ENCODE assay signal across 23 mouse cellular contexts in the genomic region with DNA sequence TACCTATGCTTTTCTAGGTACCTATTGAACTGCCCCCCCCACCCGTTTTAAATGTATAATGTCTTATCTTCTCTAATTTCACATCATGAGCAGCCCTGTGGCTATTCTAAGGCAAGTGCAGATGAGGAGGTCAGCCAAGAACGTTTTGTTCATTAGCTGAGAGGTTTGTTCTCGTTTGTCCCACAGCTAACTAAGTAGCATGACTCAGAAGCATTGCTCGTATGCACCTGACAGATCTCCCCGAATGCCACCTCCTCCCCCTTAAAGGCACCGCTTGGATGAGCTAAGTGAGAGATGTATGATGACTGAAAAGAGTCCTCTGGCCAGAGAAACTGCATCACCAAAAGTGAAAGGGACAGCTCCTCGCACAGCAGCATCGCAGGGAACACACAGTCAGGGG.
DNase-seq lines count a peak whose midpoint lies in the region; ATAC-seq and TF ChIP-seq lines count a peak whose summit lies in the region.
"Had no signal": no experiment of that assay in that cellular context is flagged by ENCODE, and none has a peak within 500 bp of the region (broad histone marks: within the 10 kb centered on the region; RNA-seq: fewer than 3 reads in every experiment).

No protein-coding gene starts in this region.

- no peak overlapping the region for H3K27ac ChIP-seq in heart, embryonic 12.5 days (ENCODE audit: poor library complexity, severe bottlenecking)
- H3K27ac ChIP-seq in CH12.LX (ENCODE audit: insufficient read depth, low read depth): no peak overlapping the region
- no peak overlapping the region for H3K27ac ChIP-seq in midbrain, embryonic 11.5 days (ENCODE audit: low read depth, low read length)
- H3K27ac ChIP-seq: embryonic facial prominence, embryonic 12.5 days; heart, embryonic 15.5 days; hindbrain, embryonic 13.5 days; liver, embryonic 13.5 days; neural tube, embryonic 12.5 days; stomach, embryonic 15.5 days had no signal

- no peak for TF ChIP-seq RAD21 in CH12.LX (IDR thresholded peaks at IDR 0.05; ENCODE audit: low read depth, low read length)

- H3K9me3 ChIP-seq in heart, embryonic 12.5 days (replicated peaks): no peaks in the 10 kb centered on the region
- H3K9me3 ChIP-seq in CH12.LX (replicated peaks; ENCODE audit: low read length): no peaks in the 10 kb centered on the region
- no peaks in the 10 kb centered on the region for H3K9me3 ChIP-seq in midbrain, embryonic 11.5 days (ENCODE audit: control insufficient read depth, low read length)
- H3K9me3 ChIP-seq: embryonic facial prominence, embryonic 12.5 days; heart, embryonic 15.5 days; hindbrain, embryonic 13.5 days; liver, embryonic 13.5 days; megakaryocyte, embryonic 14.5 days; neural tube, embryonic 12.5 days; stomach, embryonic 15.5 days had no signal

- no peak overlapping the region for H3K4me3 ChIP-seq in heart, embryonic 12.5 days
- H3K4me3 ChIP-seq in CH12.LX (replicated peaks in 1 of 3; ENCODE audit: low read depth in 2 of 3, low read length in 2 of 3, poor library complexity in 1 of 3): no peak overlapping the region
- no peak overlapping the region for H3K4me3 ChIP-seq in midbrain, embryonic 11.5 days (ENCODE audit: low read depth, low read length)
- H3K4me3 ChIP-seq: embryonic facial prominence, embryonic 12.5 days; heart, embryonic 15.5 days; hindbrain, embryonic 13.5 days; liver, embryonic 13.5 days; megakaryocyte, embryonic 14.5 days; neural tube, embryonic 12.5 days; stomach, embryonic 15.5 days had no signal

- no peaks in the 10 kb centered on the region for H3K79me2 ChIP-seq in CH12.LX (replicated peaks; ENCODE audit: control insufficient read depth, extremely low read depth, insufficient read depth, poor library complexity, severe bottlenecking)

- TF ChIP-seq POLR2A in CH12.LX (IDR thresholded peaks at IDR 0.05; ENCODE audit: low read depth, low read length): no peak

- TF ChIP-seq EP300 in CH12.LX (IDR thresholded peaks at IDR 0.05; ENCODE audit: low read length): no peak

- no peaks in the 10 kb centered on the region for H3K27me3 ChIP-seq in heart, embryonic 12.5 days (replicated peaks)
- no peaks in the 10 kb centered on the region for H3K27me3 ChIP-seq in CH12.LX (replicated peaks)
- no peaks in the 10 kb centered on the region for H3K27me3 ChIP-seq in midbrain, embryonic 11.5 days (ENCODE audit: control insufficient read depth, insufficient read depth, low read length)
- H3K27me3 ChIP-seq: embryonic facial prominence, embryonic 12.5 days; heart, embryonic 15.5 days; hindbrain, embryonic 13.5 days; liver, embryonic 13.5 days; neural tube, embryonic 12.5 days; stomach, embryonic 15.5 days had no signal

- in situ Hi-C loops in CH12.LX (cut with MboI; ENCODE audit: low pct_ligation_motif_present, low pct_unique_long_range_greater_than_20kb, low sequenced_read_pairs): loop anchor here (5.0 kb wide), 1 partner anchor 97 kb away; no protein-coding TSS in a partner anchor

- H3K4me1 ChIP-seq in heart, embryonic 12.5 days (replicated peaks): peaks cover 8% of the 10 kb centered on the region
- no peaks in the 10 kb centered on the region for H3K4me1 ChIP-seq in CH12.LX (ENCODE audit: control insufficient read depth in 1 of 2, insufficient read depth in 2 of 2)
- no peaks in the 10 kb centered on the region for H3K4me1 ChIP-seq in midbrain, embryonic 11.5 days (ENCODE audit: control insufficient read depth, insufficient read depth, low read length)
- H3K4me1 ChIP-seq: liver, embryonic 13.5 days; neural tube, embryonic 12.5 days; stomach, embryonic 15.5 days had no signal

- intact Hi-C loops in heart, postnatal 10 days (cut with DNase I): no loop called here

- DNase-seq in adrenal gland, adult (ENCODE audit: inconsistent age in 2 of 2, low spot score in 1 of 2): peak; percentile 51 to 61
- DNase-seq in adrenal gland, postnatal 4 days (ENCODE audit: low spot score in 2 of 2): no peak
- peak; percentile 62 to 79 for DNase-seq in heart, adult 18-20 months
- no peak for DNase-seq in CH12.LX (ENCODE audit: extremely low read depth)
- DNase-seq in heart, postnatal 10 days: peak; percentile 38 to 64
- DNase-seq in midbrain, embryonic 11.5 days (ENCODE audit: low spot score, missing footprints): no peak
- DNase-seq: cerebellum, adult 9-11 months; forebrain, postnatal 0 days; gastrocnemius, postnatal 36 days; kidney, adult 18-20 months; layer of hippocampus, adult 9-11 months; liver, embryonic 13.5 days; lung, adult 2 months; lung, postnatal 36 days; midbrain, embryonic 14.5 days; thymus, postnatal 25 days had no signal

- no peaks in the 10 kb centered on the region for H3K36me3 ChIP-seq in heart, embryonic 12.5 days
- no peaks in the 10 kb centered on the region for H3K36me3 ChIP-seq in CH12.LX (replicated peaks in 1 of 2; ENCODE audit: control insufficient read depth in 1 of 2, insufficient read depth in 1 of 2, low read length in 1 of 2)
- no peaks in the 10 kb centered on the region for H3K36me3 ChIP-seq in midbrain, embryonic 11.5 days (ENCODE audit: control insufficient read depth, insufficient read depth, low read length)
- H3K36me3 ChIP-seq: embryonic facial prominence, embryonic 12.5 days; heart, embryonic 15.5 days; hindbrain, embryonic 13.5 days; liver, embryonic 13.5 days; neural tube, embryonic 12.5 days; stomach, embryonic 15.5 days had no signal

- TF ChIP-seq CTCF in CH12.LX (conservative IDR thresholded peaks at IDR 0.05 in 1 of 2, IDR thresholded peaks at IDR 0.05 in 1 of 2; ENCODE audit: low read depth in 2 of 2, low read length in 2 of 2): no peak

- WGBS in heart, embryonic 12.5 days: 58% methylated on average over 8 of the region's 8 CpGs
- 78% methylated on average over 8 of the region's 8 CpGs for WGBS in midbrain, embryonic 11.5 days

- no peak for ATAC-seq in heart, embryonic 12.5 days (ENCODE audit: insufficient number of reproducible peaks, low FRiP score)
- no peak for ATAC-seq in midbrain, embryonic 11.5 days (ENCODE audit: low FRiP score)
- ATAC-seq: forebrain, postnatal 0 days had no signal

- dilution Hi-C loops in CH12.LX (cut with MboI; ENCODE audit: extremely low pct_ligation_motif_present, extremely low pct_unique_long_range_greater_than_20kb, low sequenced_read_pairs): no loop called here

- no peak overlapping the region; the same call in 1 of the 2 replicates for H3K9ac ChIP-seq in heart, embryonic 12.5 days
- no peak overlapping the region for H3K9ac ChIP-seq in CH12.LX (ENCODE audit: insufficient read depth, low read depth)
- H3K9ac ChIP-seq in midbrain, embryonic 11.5 days (ENCODE audit: low read length): no peak overlapping the region
- H3K9ac ChIP-seq: embryonic facial prominence, embryonic 12.5 days; forebrain, postnatal 0 days; heart, embryonic 15.5 days; hindbrain, embryonic 13.5 days; liver, embryonic 13.5 days; neural tube, embryonic 12.5 days; stomach, embryonic 15.5 days had no signal

- no peak overlapping the region for H3K4me2 ChIP-seq in heart, embryonic 12.5 days
- peak overlapping the region; percentile 0; the same call in 1 of the 2 replicates for H3K4me2 ChIP-seq in CH12.LX (ENCODE audit: insufficient read depth, low read depth, poor library complexity, severe bottlenecking)
- H3K4me2 ChIP-seq in midbrain, embryonic 11.5 days: no peak overlapping the region
- H3K4me2 ChIP-seq: embryonic facial prominence, embryonic 12.5 days; heart, embryonic 15.5 days; hindbrain, embryonic 13.5 days; liver, embryonic 13.5 days; neural tube, embryonic 12.5 days; stomach, embryonic 15.5 days had no signal

TF ChIP-seq in CH12.LX, 34 proteins besides CTCF, POLR2A, EP300 and RAD21:
- TF ChIP-seq USF2 (conservative IDR thresholded peaks at IDR 0.05; ENCODE audit: low read depth, low read length) (no peak), RCOR1 (conservative IDR thresholded peaks at IDR 0.05; ENCODE audit: low read depth, low read length) (no peak), JUND (conservative IDR thresholded peaks at IDR 0.05; ENCODE audit: low read depth, low read length) (no peak), MAX (IDR thresholded peaks at IDR 0.05; ENCODE audit: low read length) (no peak), MAZ (IDR thresholded peaks at IDR 0.05; ENCODE audit: low read depth, low read length) (no peak), KAT2A (IDR thresholded peaks at IDR 0.05; ENCODE audit: insufficient replicate concordance, low read length) (no peak), MEF2A (IDR thresholded peaks at IDR 0.05; ENCODE audit: borderline replicate concordance, low read depth, low read length) (no peak), SMC3 (IDR thresholded peaks at IDR 0.05; ENCODE audit: low read depth, low read length) (no peak)

Comparison
In these comparisons a context has a peak if more than half of its experiments do, and no peak if none do; other contexts are left out.
1. DNase-seq: peak in adrenal gland, adult (2 of 2), heart, adult 18-20 months (2 of 2) and heart, postnatal 10 days (2 of 2); none in adrenal gland, postnatal 4 days (0 of 2), CH12.LX (single experiment) and midbrain, embryonic 11.5 days (single experiment).